Mouse (Mus musculus) embryo, embryonic 10 days (tissue): Measurements from ENCODE around the gene Zc2hc1b.

Experiments used
- DNase-seq: peaks from one replicate; pipeline ENCODE4 v3.0.0-alpha.2; 2015; ENCODE audit warnings: low spot score

Zc2hc1b gene

GRCm38 (mm10) chr10:13113641-13114040 is 64.2 kb downstream of the Zc2hc1b start:
- no peak for DNase-seq

DNA sequence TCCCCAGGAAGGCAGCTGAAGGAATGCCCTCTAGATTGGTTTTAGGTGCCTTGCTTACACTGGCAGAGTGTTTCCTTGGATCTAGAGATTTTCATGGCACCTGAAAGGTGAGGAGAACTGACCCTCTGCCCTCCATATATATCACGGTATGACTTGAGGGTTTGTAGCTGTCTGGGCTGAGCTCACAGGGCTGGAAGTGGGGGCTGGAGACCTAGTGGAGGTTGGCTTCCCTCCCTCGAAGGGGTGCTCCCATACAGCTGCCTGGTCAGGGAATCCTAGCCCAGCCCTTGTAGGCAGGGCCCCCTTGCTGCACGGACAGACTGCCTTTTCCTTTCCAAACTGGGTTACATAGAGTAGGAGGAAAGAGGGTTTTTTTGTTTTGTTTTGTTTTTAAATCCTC is 65.0 kb downstream of the Zc2hc1b start:
- DNase-seq: no peak

GRCm38 (mm10) chr10:13109781-13110180 is 68.0 kb downstream of the Zc2hc1b start:
- DNase-seq: no peak

DNA sequence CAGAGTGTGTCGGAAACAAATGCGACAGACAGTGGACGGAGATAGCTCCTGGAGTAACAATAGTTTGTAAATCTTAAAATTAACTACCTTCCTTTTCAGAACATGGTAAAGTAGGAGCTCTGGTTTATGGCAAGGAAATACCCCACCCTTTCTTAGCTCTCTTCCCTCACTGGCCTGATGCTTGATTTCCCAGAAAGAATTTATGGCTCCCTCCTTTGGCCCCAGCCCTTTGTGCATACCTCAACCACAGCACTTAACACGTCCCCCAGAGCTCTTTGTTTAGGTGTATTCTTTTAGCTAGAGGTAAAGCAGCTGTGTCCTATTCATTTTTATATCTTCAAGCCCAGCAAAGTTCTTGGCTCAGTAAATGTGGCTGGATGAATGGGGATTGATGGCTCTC is 69.0 kb downstream of the Zc2hc1b start:
- peak; percentile 41 for DNase-seq

DNA sequence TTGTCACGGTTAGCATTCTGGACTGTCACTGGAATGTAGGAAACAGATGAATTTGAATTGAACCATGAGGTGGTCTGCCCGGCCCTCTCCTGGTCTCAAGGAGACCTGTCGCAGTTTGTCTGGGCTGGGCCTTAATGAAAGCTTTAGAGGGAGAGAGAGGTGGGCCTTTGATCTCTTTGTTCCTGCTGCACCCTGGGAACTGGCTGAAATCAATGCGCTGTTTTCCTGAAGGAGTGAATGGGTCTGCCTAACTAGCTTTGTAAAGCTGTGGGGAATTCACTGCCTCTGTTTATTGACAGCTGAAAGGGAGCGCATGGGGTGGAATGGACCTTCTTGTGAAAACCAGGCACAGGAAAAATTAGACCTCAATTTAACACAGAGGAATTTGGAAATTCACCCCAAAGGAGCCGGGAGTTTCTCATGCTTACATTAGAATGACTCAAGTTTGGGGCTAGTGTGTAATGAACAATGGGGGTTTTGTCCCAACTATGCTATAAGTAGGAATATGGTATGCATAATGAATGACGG is 69.7 kb downstream of the Zc2hc1b start:
- DNase-seq: peak; percentile 85

DNA sequence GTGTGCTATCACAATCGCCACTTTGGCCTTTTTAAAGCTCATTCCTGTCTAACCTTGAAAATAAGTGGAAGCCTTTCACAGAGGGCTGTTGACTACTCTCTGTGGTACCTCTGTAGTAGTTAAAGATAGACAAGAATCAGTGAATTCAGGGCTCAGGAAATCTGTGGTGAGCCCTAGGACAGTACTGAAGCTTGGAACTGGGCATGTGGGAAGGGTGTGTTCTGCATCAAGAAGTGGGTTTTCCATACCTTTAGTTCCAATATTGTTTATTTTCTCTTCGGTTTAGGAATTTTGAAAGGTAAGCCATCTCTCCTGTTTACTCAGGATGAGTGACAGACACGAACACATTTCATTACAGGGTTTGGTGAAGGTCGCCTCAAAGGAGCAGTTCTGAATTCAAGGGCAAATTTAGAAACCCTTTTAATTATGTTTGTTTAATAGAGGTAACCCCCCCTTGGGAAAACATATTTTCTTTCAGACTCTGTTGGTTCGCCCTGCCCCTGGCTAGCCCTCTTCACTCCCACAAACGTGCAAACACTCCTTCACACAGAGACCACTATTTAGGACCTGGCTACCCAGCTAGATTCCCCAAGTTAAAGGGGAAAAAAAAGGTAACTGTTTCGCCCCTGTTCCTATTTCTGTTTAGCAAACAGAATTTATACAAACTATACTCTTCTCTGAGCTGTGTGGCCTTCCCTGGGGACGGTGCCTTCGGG is 70.8 kb downstream of the Zc2hc1b start:
- no peak for DNase-seq

DNA sequence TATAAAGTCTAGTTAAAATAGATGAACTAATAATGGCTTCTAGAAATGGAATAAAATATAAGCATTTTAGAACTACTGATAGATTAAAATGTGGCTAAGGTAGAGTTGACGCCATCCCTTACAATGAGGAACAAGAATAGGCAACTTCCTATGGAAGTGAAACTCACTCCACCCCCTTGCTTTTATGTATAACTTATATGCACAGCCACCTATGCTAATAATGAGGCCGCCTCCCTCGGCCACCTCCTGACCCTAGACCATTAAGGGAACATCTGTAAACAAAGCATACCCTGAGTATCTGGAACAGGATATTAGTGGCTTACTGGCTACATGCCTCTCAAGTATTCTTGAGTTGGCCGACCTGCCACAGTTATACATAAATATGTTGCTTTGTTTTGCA is 74.0 kb downstream of the Zc2hc1b start:
- no peak for DNase-seq

DNA sequence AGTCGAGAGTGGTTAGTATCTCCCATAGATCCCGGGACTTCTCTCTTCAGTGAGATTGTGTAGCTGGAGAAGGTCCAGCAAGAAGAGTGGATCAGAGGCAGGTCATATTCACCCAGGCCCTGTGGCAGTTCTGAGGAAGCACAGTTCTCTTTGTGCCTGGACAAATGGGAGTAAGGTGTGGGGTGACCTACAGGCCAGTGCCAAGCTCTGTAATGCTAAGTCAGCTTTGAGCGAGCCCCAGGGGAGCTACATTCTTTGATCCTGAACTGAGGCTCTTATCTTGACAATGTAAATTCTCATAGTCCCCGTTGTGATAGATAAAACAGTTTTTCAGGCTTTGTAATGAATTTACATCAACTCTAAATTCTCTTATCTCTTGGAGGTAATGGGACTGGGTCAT is 75.5 kb downstream of the Zc2hc1b start:
- DNase-seq: no peak

DNA sequence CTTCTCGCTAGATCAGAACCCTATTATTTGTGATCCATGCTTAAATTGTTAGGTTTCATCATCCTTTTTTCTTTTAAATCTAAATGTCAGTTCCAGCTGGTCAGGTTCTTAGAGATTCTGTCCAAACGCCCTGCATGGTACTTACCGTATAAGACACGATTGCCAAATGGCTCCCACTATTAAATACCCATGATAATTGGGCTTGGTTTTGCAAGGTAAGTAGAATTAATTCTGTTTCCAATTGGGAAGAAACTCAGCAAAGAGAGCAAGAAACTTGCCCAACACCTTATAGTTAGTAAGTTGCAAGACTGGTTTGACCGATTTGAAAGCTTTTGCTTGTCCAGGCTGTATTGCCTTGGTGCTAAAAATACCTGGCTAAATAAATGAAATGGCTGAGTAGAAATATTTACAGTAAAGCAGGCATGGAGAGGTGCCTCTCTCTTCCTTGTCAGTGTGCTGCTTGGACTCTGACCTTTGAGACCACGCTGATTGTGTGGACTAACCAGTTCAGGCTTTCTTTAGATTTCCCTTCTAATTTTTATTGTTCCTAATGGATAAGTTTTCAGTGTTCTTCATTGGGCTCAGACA is 77.7 kb downstream of the Zc2hc1b start:
- DNase-seq: no peak
